Mouse (Mus musculus) megakaryocyte, embryonic 14.5 days (primary cell): Measurements from ENCODE around the gene Washc1.
"Not testable (repeated sequence)": the region's sequence is repeated elsewhere in the genome, so short reads cannot be mapped to it uniquely, and the experiment has no call there.

ENCODE experiments used
- FLI1 ChIP-seq: IDR thresholded peaks from 2 replicates; pipeline ENCODE4 v1.6.1; 2012; ENCODE audit warnings: low read length, inconsistent platforms, mixed read lengths
- GATA1 ChIP-seq: IDR thresholded peaks from 3 replicates; pipeline ENCODE4 v1.6.1; 2012; ENCODE audit warnings: mixed read lengths, low read length, inconsistent platforms, borderline replicate concordance

GRCm38 (mm10) chr17:66153735-66154423 is 42.5 kb downstream of the Washc1 start:
- TF ChIP-seq GATA1, FLI1: not testable (repeated sequence)
